Mouse (Mus musculus) testis, postnatal 10 days (tissue): ENCODE data around the gene Pi4k2a.

Experiments
- DNase-seq: peaks from one replicate; pipeline ENCODE4 v3.0.0; 2021; ENCODE audit warnings: low spot score

Gene Pi4k2a

DNA sequence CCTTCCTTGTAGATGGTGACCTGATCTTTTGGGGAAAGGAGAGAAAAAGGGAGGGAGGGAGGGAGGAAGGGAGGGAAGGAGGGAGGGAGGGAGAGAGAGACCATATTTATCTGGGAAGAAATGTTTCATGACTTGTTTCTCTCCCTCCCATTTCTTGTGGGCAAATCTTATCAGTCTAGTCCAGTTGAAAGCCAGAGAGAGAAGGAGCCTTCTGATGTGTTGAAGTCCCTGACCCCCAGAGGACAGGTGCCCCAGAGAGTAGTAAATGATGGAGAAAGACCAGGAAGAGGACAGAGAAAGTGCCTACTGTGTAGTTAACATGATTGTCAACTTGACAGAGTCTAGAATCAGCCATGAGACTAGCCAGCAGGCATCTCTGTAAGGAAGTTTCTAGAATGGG is 44.8 kb downstream of the Pi4k2a start:
- DNase-seq: no peak

DNA sequence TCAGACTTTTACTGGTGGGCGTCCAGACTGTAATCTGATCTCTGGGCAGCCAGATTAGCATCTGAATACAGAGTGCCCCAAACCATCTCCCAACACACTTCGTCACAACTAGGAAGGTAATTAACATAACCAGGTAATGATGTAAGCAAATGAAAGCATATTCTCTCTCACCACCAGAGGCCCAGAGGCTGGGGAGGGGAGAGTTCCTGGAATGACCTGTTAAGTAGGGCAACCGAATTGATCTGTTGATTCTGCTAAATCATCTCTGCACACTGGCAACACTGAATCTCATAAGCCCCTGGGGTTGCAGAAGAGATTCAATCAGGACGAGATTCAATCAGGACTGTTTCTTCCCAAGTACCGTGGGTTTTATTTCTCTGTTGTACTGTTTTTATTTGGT is 45.9 kb downstream of the Pi4k2a start:
- DNase-seq: no peak

DNA sequence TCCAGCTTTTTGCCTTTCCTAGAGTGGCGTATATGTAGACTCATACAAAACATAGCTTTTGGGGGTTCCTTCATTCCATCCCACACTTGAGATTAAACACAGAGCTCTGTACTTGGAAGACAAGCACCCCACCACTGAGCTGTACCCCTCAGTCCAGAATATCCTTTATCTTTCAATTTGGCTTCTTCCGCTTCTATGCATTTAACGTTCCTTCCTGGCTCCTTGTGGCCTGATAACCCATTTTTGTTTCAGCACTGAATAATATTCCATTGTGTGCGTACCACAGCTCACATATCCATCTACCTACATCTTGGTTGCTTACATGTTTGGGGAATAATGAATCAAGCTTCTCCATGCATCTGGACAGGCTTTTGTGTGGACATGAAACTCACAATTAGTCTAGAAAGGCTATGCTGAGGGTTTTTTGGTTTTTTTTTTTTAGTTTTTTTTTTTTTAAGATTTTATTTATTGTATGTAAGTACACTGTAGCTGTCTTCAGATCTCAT is 47.0 kb downstream of the Pi4k2a start:
- no peak for DNase-seq

DNA sequence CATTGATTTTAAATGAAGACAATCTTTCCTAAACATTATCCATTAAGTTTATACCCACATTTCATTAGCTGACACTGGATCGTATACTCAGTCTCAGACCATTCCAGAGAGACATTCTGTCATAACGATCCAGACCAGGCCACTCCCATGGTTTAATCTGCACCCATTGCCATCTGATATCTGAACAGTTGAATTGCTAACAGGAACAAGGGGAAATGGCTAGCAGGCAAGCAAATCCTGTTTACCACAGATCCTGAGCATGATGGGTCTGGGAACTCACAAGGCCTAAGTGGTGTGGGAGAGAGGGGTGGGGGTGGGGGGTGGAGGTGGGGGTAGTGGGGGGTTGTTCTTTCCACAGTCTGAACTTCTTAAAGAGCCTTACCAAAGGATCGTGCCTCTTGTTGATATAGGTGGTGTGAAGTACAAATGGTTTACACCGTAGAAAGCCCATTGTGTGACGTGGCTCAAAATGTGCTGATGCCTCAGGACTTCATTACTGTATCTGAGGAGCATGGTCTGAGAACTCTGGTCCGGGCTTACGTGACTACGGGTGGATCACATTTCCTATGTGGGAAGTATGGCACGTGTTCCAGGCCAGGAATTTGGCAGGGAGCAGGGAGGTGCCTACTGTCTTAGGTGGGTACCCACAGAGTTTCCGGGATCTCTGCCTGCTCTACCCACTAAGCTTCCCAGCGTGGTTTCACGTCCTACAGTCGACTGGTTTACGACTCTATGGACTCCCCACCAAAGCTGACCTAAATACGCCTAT is 48.4 kb downstream of the Pi4k2a start:
- no peak for DNase-seq

- no peak for DNase-seq
These were observed 49.7 kb downstream of the Pi4k2a start for GRCm38 (mm10) chr19:42139724-42140517.

GRCm38 (mm10) chr19:42141998-42142397 is 51.7 kb downstream of the Pi4k2a start:
- no peak for DNase-seq

DNA sequence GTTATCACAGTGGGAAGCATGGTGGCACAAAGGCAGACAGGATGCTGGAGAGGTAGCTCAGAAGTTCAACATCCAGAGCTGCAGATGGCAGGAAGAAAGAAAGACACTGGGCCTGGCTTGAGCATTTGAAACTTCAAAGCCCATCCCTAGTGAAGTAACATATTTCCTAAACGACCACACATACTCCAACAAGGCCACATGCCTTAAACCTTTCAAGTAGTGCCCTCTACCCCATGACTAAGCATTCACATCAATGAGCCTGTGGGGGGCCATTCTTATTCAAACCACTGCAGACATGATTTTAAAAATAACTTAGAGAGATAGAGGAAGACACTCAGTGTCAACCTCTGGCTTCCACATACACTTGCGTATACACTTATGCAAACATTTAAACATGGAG is 52.5 kb downstream of the Pi4k2a start:
- no peak for DNase-seq

GRCm38 (mm10) chr19:42144067-42144466 is 53.8 kb downstream of the Pi4k2a start:
- no peak for DNase-seq

DNA sequence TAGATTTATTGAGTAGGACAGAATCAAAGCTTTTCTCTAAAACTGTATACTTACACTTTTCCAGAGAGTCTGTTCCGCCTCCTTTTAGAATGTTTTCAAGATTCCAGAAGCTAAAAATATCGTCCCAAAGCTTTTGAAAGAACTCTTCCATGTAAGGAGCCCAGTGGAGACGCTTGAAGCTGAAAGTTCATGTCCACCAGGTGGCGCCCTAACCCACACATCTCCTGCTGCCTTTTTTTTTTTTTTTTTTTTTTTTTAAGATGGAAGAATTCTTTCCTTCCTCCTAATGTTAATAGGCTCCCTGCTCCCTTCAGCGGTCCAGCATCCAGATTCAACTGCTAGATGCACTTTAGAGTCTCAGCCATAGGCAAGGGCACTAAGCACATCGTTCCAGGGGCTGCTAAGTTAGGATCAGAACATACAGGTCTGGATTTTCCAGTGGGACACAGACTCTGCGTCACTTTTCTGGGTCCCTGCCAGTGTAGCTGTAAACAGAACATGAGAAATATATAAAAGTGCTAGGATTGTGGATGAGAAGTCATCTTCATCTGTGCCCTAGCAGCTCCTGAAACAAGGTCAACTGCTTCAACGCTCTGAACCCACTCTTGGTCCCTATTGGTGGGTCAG is 54.4 kb downstream of the Pi4k2a start:
- DNase-seq: peak; percentile 96

GRCm38 (mm10) chr19:42145210-42145609 is 54.9 kb downstream of the Pi4k2a start:
- no peak for DNase-seq

DNA sequence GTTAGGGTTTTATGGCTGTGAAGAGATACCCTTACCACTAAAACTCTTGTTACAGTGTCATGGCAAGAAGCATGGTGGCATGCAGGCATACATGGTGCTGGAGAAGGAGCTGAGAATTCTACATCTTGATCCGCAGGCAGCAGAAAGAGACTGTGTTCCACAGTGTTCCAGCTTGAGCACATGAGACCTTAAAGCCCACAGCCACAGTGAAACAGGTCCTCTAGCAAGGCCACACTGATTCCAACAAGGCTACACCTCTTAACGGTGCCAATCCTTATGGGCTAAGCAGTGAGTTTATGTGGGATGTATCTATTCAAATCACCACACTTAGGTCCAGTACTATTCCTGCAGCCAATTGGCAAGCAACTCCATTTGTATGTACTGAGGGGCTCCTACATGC is 55.5 kb downstream of the Pi4k2a start:
- no peak for DNase-seq

DNA sequence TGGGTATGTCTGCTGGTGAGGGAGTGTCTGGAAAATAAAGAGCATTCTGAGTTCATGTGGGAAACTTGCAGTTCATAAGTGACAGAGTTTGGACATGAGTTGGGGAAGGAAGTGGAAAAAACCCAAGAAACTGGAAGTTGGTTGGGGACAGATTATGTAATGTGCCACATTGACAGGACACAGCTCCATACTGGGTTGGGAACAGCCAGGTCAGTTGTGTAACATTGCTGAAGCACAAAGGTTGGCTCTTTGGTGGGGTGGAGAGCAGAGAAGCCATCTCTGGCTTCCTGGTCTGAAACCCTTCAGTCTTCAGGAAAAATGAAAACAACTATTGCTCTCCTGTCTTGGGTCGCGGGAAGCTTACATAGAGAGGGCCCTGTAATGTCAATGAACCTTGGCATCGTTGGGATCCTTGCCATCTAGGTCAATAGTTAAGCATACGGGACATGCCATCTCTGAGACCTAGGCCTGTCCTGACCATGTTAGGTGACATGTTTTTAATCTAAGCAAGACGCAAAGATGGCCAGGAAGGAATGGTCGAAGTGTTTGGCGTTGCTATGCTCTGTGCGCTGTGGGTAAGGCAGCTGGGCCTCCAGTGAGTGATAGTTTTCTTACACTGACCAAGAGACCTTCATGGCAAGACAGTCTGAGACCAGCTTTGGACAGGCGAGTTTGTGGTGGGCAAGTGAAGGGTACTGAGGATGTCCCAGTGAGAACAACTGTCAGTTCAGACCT is 56.2 kb downstream of the Pi4k2a start:
- no peak for DNase-seq

DNA sequence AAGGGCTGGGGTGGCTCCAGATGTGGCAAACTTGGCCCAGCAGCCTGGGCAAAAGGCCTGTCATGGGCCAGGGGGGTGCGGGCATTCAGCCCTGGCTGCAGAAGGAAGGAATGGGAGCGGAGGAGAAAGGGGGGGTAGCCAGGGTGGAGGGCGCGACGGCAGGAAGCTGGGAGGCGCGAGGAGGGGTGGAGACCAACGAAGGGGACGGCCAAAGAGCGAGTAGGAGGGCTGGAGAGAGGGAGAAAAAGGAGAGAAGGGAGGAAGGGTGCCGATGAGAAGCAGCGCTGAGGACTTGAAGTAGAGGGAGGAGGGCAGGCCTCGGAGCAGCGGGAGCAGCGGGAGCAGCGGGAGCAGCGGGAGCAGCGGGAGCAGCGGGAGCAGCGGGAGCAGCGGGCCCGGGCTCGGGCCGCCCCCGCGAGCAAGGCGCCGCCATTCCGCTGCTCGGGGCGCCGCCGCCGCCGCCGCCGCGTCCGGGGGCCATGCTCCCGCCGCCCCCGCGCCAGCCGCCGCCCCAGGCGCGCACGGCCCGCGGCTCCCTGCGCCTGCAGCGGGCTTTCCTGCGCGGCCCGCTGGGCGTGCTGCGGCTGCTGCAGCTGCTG is 57.0 kb downstream of the Pi4k2a start, which contains the start of gene Marveld1:
TSS of gene Marveld1 (plus strand) at position 231 of the 599 bp plus-strand sequence.
- DNase-seq: peak; percentile 82

DNA sequence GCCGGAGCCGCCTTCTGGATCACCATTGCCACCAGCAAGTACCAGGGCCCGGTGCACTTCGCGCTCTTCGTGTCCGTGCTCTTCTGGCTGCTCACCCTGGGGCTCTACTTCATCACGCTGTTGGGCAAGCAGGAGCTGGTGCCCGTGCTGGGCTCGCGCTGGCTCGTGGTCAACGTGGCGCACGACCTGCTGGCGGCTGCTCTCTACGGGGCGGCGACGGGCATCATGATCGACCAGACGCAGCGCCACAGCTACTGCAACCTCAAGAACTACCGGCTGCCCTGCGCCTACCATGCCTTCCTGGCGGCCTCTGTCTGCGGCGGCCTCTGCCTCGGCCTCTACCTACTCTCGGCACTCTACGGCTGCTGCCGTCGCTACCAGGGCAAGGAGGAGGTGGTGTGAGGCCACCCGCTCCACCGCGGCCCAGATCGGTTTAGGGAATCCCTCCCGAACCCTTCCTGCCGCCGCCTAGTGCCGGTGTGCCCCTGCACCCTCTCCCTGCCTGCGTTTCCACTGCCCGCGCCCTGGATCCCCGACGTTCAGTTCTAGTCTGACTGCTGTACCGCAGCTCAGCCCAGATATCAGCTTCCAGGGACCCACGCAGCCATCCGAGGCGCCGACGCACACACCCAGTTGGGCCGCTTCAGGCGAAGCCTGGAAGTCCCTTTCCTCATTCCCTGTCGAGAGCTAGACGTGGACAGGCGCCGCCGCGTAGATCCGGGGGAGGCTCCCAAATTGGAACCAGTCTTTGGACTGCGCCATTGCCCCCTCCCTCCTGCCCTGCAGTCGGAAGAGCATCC is 57.7 kb downstream of the Pi4k2a start:
- DNase-seq: peak; percentile 70

DNA sequence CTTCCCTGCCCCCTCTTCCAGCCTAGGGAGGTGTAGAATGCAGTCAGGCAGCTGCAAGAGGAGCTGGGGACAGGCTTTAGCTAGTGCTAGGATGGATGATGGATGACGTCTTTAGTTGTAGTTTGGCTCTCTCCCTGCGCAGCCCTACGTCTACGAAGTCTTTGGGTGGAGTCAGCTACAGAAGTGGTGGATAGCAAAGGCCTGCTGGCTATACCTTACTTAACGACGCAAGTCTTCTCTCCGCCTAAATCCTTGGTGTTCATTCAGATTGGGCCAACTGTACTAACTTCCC is 58.2 kb downstream of the Pi4k2a start:
- DNase-seq: no peak

DNA sequence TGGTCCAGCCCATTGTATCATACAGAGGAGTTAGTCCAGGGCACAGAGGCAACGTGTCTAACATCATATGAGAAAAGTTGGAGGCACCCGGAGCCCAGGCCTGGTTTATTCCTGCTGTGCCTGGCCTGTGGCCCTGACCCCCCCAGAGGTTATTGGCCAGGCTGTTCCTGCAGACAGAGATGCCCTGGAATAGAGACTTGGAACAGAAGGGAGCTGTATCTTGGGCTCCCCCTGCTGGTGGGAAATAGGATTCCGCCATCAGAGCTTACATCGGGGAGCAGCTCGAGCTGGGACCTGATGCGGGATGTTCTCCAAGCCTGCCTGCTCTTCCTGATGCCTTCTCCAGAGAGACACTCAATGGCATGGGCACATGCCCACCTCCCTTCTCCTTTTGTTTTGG is 61.7 kb downstream of the Pi4k2a start:
- peak; percentile 91 for DNase-seq

DNA sequence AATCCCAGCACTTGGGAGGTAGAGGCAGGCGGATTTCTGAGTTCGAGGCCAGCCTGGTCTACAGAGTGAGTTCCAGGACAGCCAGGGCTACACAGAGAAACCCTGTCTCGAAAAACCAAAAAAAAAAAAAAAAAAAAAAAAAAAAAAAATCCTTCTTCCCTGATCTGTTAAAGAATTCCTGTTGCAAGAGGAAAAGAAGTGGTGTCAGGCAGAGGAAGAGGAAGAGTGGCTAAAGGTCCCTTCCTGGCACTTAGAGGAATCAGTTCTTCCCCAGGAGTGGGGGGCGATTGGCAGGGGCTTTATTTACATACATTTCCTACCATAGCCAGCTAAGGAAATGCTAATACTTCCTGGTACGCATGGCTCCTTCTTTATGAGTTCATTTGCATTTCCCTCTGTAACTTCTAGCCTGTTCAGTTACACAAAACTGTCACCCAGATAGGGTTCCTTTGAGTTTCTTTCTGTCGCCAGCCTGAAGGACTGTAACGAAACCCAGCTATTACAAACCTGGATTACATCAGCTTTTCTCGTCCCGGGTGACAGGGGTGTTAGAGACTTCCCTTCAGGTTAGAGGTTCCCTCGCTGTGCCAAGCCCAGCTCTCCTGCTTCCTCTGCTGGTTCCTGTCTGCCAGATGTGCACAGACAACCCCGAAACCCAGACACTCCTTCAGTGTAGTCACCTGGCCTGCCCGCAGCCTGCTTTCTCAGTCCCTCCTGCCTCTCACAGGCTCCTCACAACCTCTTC is 67.4 kb downstream of the Pi4k2a start:
- no peak for DNase-seq

GRCm38 (mm10) chr19:42158246-42159017 is 68.2 kb downstream of the Pi4k2a start:
- DNase-seq: no peak

DNA sequence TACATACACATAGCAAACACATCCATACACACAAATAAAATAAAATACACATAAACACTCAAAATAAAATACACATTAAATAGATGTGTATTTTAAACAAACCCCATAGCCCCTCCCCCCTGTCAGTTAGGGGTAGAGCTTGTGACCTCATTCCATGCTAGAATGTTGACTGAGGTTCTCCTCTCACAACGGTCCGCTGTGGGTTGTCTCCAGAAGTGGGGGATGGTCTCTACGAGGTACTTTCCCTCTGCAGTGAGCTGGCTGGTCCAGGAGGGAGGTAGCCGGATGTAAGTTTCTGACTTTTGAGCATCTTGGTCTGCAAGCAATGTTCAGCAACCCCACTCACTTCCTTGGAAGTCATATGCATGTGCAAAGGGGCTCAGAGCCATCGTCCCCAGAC is 73.5 kb downstream of the Pi4k2a start, which contains the start of gene Zfyve27:
TSS of gene Zfyve27 (plus strand) at position 188 of the 400 bp plus-strand sequence.
- DNase-seq: no peak
